9 mouse cellular contexts compared by ENCODE assay signal in genomic region chr1:36937648-36938047, GRCm38 (mm10). TPM values are rescaled to one million over a fixed set of nuclear protein-coding genes. Genes with fewer than 3 reads are reported as not detected.
A peak's percentile ranks its signal among the peaks of the same experiment; 100 is the strongest.
DNase-seq lines count a peak whose midpoint lies in the region; ATAC-seq and TF ChIP-seq lines count a peak whose summit lies in the region.
"Had no signal": no experiment of that assay in that cellular context is flagged by ENCODE, and none has a peak within 500 bp of the region (broad histone marks: within the 10 kb centered on the region; RNA-seq: fewer than 3 reads in every experiment).

No protein-coding gene starts in this region.

- no peak for DNase-seq in lung, embryonic 14.5 days
- DNase-seq in lung, postnatal 10 days = no peak
- no peak for DNase-seq in embryonic facial prominence, embryonic 14.5 days (ENCODE audit: low spot score)
- DNase-seq in limb, embryonic 11.5 days (ENCODE audit: low spot score) = peak; percentile 52
- no peak for DNase-seq in spleen, postnatal 14 days (ENCODE audit: low spot score in 2 of 2)
- DNase-seq in right cerebral cortex, postnatal 4 days = no peak
- DNase-seq in c-Kit-positive CD71-positive TER-119-positive erythroid progenitor cells, embryonic 14.5 days (ENCODE audit: low spot score) = no peak
- DNase-seq: cerebellum, adult 9-11 months had no signal

- peaks cover 13% of the 10 kb centered on the region for H3K4me1 ChIP-seq in lung, embryonic 14.5 days (ENCODE audit: insufficient read depth)
- H3K4me1 ChIP-seq in embryonic facial prominence, embryonic 14.5 days (ENCODE audit: control insufficient read depth, insufficient read depth, low read length) = peaks cover 34% of the 10 kb centered on the region
- 0 out of 2 replicates have a peak, but pooled peaks cover 3% of the 10 kb centered on the region for H3K4me1 ChIP-seq in limb, embryonic 11.5 days (ENCODE audit: control insufficient read depth, insufficient read depth, low read length)
- H3K4me1 ChIP-seq in neural tube, embryonic 15.5 days = peaks cover 39% of the 10 kb centered on the region

- no peaks in the 10 kb centered on the region for H3K27me3 ChIP-seq in lung, embryonic 14.5 days (ENCODE audit: insufficient read depth, low read length)
- no peaks in the 10 kb centered on the region for H3K27me3 ChIP-seq in embryonic facial prominence, embryonic 14.5 days (replicated peaks; ENCODE audit: control insufficient read depth, insufficient read depth, low read length)
- H3K27me3 ChIP-seq in limb, embryonic 11.5 days (ENCODE audit: control insufficient read depth, insufficient read depth, low read length) = no peaks in the 10 kb centered on the region
- H3K27me3 ChIP-seq in neural tube, embryonic 15.5 days (replicated peaks) = no peaks in the 10 kb centered on the region

- H3K27ac ChIP-seq in lung, embryonic 14.5 days (ENCODE audit: low read depth) = no peak overlapping the region
- H3K27ac ChIP-seq in embryonic facial prominence, embryonic 14.5 days (replicated peaks; ENCODE audit: low read depth, low read length) = no peak overlapping the region
- no peak overlapping the region for H3K27ac ChIP-seq in limb, embryonic 11.5 days (replicated peaks; ENCODE audit: low read depth, low read length)
- H3K27ac ChIP-seq in neural tube, embryonic 15.5 days (replicated peaks) = no peak overlapping the region

- TF ChIP-seq CTCF in lung, embryonic 14.5 days (IDR thresholded peaks at IDR 0.05; ENCODE audit: low read depth) = no peak

- H3K9me3 ChIP-seq in lung, embryonic 14.5 days (ENCODE audit: low read depth, low read length) = no peaks in the 10 kb centered on the region
- H3K9me3 ChIP-seq in embryonic facial prominence, embryonic 14.5 days (ENCODE audit: control insufficient read depth, low read length) = no peaks in the 10 kb centered on the region
- H3K9me3 ChIP-seq in limb, embryonic 11.5 days (ENCODE audit: control insufficient read depth, low read length) = no peaks in the 10 kb centered on the region
- H3K9me3 ChIP-seq in neural tube, embryonic 15.5 days (replicated peaks) = no peaks in the 10 kb centered on the region

- peak overlapping the region; percentile 97 for H3K9ac ChIP-seq in lung, embryonic 14.5 days
- peak overlapping the region; percentile 99; the same call in 1 of the 2 replicates for H3K9ac ChIP-seq in embryonic facial prominence, embryonic 14.5 days (ENCODE audit: low read depth, low read length)
- no peak overlapping the region for H3K9ac ChIP-seq in limb, embryonic 11.5 days (ENCODE audit: low read length)
- no peak overlapping the region; the same call in 1 of the 2 replicates for H3K9ac ChIP-seq in neural tube, embryonic 15.5 days (replicated peaks)

- WGBS in lung, embryonic 14.5 days = 43% methylated on average over 3 of the region's 3 CpGs
- WGBS in embryonic facial prominence, embryonic 14.5 days = 22% methylated on average over 3 of the region's 3 CpGs
- WGBS in limb, embryonic 11.5 days = 6% methylated on average over 3 of the region's 3 CpGs
- 26% methylated on average over 3 of the region's 3 CpGs for WGBS in neural tube, embryonic 15.5 days

- ATAC-seq in lung, embryonic 14.5 days (ENCODE audit: insufficient read depth) = no peak
- ATAC-seq in embryonic facial prominence, embryonic 14.5 days (ENCODE audit: low read depth) = no peak
- no peak for ATAC-seq in limb, embryonic 11.5 days (ENCODE audit: insufficient number of reproducible peaks, low FRiP score, low TSS enrichment, low read depth)
- ATAC-seq in neural tube, embryonic 15.5 days (ENCODE audit: low FRiP score) = no peak

- peak overlapping the region; percentile 93 for H3K4me3 ChIP-seq in lung, embryonic 14.5 days (ENCODE audit: low read depth, low read length)
- H3K4me3 ChIP-seq in embryonic facial prominence, embryonic 14.5 days (ENCODE audit: low read depth, low read length) = peak overlapping the region; percentile 99
- peak overlapping the region; percentile 85 for H3K4me3 ChIP-seq in limb, embryonic 11.5 days (ENCODE audit: low read depth, low read length)
- peak overlapping the region; percentile 90 for H3K4me3 ChIP-seq in neural tube, embryonic 15.5 days (replicated peaks)

- peak overlapping the region; percentile 81 for H3K4me2 ChIP-seq in lung, embryonic 14.5 days
- peak overlapping the region; percentile 63 for H3K4me2 ChIP-seq in embryonic facial prominence, embryonic 14.5 days (ENCODE audit: low read depth, low read length)
- peak overlapping the region; percentile 77 for H3K4me2 ChIP-seq in limb, embryonic 11.5 days (ENCODE audit: low read depth, severe bottlenecking)
- H3K4me2 ChIP-seq in neural tube, embryonic 15.5 days = peak overlapping the region; percentile 63

- no peaks in the 10 kb centered on the region for H3K36me3 ChIP-seq in lung, embryonic 14.5 days (ENCODE audit: insufficient read depth)
- H3K36me3 ChIP-seq in embryonic facial prominence, embryonic 14.5 days (ENCODE audit: control insufficient read depth, insufficient read depth, low read length) = no peaks in the 10 kb centered on the region
- no peaks in the 10 kb centered on the region for H3K36me3 ChIP-seq in limb, embryonic 11.5 days (ENCODE audit: control insufficient read depth, insufficient read depth, low read length)
- no peaks in the 10 kb centered on the region for H3K36me3 ChIP-seq in neural tube, embryonic 15.5 days

RNA-seq across cellular contexts. Expression of gene Tmem131, which starts 5.8 kb away (rescaled TPM):
- 18.4 TPM in 2 replicates for polyA plus RNA-seq in lung, embryonic 14.5 days (2014; fragmentation: Nextera tagmentation; extraction: Ambion mirVana)
- polyA plus RNA-seq in embryonic facial prominence, embryonic 14.5 days (2014; fragmentation: Nextera tagmentation; extraction: Ambion mirVana) = 21.3 and 22.4 TPM in 2 replicates
- 16.6 and 18.4 TPM in 2 replicates for polyA plus RNA-seq in limb, embryonic 11.5 days (2014; fragmentation: Nextera tagmentation; extraction: Ambion mirVana)
- polyA plus RNA-seq in neural tube, embryonic 15.5 days (2015; fragmentation: Nextera tagmentation; extraction: Ambion mirVana) = 11.2 and 12.8 TPM in 2 replicates

Comparison
In these comparisons a context has a peak if more than half of its experiments do, and no peak if none do; other contexts are left out.
1. H3K9ac ChIP-seq: peak in lung, embryonic 14.5 days (single experiment) and embryonic facial prominence, embryonic 14.5 days (single experiment); none in limb, embryonic 11.5 days (single experiment) and neural tube, embryonic 15.5 days (single experiment).
2. Peak in every context shown above with its lines, with median percentiles within 50 percentile points of each other: H3K4me2 ChIP-seq and H3K4me3 ChIP-seq.